Mouse (Mus musculus): Measurements from ENCODE around the gene Ptpn13.

GRCm38 (mm10) chr5:103453361-103454140 lies 28.6 kb downstream of the Ptpn13 start:
- TF ChIP-seq MAFK (IDR thresholded peaks at IDR 0.05; ENCODE audit: insufficient replicate concordance, low read length) (no peak), CTCF (conservative IDR thresholded peaks at IDR 0.05 in 1 of 2, IDR thresholded peaks at IDR 0.05 in 1 of 2; ENCODE audit: low read depth in 2 of 2, low read length in 2 of 2) (peak in 1 of 2 experiments; percentile 37; a peak in 2 of 4 replicates), POLR2AphosphoS2 (IDR thresholded peaks at IDR 0.05; ENCODE audit: low read depth, low read length) (no peak), ZKSCAN1 (IDR thresholded peaks at IDR 0.05; ENCODE audit: borderline replicate concordance, low read depth, low read length) (no peak)

All from CH12.LX (cell line).